Mouse (Mus musculus): ENCODE data around the gene Plekha6. TPM values are rescaled to one million over a fixed set of nuclear protein-coding genes. Genes with fewer than 3 reads are reported as not detected.

Plekha6 gene
- polyA plus RNA-seq, 1 experiment: 0.54 TPM

DNA sequence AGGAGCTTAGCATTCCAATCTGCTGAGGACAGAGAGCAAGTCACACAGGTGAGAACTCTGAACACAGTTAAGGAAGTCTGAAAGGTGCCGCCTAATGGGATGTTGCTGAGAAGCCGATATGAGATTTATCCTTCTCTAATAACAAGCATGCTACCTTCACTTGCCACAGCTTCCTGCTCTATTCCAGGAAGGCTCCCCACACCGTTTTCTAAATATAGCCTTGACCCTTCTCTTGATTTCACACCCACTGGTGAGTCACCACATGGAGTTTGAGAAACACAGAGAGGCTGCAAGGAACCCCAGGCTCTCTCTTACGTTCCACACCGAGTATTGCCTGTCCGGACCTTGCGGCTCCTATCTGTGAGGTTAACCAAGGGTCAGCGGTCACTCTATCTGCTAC, 24.7 kb downstream of the Plekha6 start:
- no peak for TF ChIP-seq GATA1 (IDR thresholded peaks at IDR 0.05; ENCODE audit: low read length)

DNA sequence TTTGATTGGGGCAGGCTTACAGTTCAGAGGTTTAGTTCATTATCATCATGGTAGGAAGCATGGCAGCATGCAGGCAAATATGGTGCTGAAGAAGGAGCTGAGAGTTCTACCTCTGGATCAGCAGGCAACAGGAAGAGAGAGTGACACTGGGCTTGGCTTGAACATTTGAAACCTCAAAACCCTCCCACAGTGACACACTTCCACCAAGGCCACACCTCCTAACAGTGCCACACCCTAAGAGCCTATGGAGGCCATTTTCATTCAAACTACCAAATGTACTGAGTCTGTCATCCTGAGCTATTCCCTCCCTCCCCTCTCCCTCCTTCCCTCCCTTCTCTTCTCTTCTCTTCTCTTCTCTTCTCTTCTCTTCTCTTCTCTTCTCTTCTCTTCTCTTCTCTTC, 25.5 kb downstream of the Plekha6 start:
- no peak for TF ChIP-seq GATA1 (IDR thresholded peaks at IDR 0.05; ENCODE audit: low read length)

DNA sequence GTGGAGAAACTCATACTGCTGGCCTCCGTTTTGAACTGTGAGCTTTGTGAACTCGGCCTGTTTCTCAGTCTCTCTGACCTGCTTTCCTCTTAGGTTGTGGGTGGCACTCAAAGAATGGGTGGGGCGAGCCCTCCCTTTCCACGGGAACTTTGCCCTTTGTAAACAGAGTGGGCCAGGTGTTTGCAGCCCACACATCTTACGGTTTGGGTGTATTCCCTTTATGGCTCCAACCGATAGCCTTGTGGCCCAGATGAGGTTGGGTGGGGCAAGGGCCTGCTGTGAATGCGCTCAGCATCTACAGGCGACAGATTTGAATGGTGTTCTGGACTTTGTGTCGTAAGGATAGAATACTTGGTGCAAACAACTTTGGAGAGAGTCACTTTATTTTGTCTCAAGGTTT, 26.5 kb downstream of the Plekha6 start:
- TF ChIP-seq GATA1 (IDR thresholded peaks at IDR 0.05; ENCODE audit: low read length): no peak

DNA sequence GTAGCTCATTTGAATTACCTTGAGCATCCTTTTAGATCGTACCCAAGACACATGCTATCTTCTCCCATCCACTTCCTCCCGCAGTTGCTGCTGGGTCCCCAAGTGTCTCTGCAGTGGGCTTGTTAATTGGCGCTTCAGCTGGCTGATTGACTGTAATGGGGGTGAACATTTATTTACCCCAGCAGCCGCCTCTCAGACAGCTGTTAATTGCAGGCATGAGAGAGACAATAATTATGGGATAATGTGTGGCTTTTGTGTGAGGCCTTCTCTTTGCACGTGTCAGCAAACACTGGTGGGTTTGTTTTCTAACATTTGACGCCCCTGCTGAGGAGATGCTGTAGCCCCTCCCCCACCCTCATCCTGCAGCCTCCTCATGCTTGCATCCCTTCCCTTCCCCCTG, 32.2 kb downstream of the Plekha6 start:
- TF ChIP-seq GATA1 (IDR thresholded peaks at IDR 0.05; ENCODE audit: low read length): no peak

DNA sequence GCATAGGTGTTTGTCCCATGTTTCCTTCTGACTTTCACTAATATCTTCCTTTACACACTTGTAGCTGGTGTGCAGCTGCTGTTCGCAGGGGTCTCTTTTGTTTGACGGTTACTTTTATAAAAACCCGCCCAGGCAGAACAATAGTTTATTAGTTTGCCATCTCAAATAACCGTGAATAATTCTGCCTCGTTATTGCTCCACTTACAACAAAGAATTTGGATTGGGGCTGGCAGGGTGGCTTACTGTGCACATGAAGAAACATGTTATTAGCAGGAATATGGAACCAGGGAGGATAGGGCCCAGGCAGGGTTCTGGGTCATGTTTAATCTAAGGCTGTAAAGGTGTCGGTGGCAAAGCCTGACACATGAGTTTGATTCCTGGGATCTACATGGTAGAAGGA, 33.3 kb downstream of the Plekha6 start:
- TF ChIP-seq GATA1 (IDR thresholded peaks at IDR 0.05; ENCODE audit: low read length): no peak

DNA sequence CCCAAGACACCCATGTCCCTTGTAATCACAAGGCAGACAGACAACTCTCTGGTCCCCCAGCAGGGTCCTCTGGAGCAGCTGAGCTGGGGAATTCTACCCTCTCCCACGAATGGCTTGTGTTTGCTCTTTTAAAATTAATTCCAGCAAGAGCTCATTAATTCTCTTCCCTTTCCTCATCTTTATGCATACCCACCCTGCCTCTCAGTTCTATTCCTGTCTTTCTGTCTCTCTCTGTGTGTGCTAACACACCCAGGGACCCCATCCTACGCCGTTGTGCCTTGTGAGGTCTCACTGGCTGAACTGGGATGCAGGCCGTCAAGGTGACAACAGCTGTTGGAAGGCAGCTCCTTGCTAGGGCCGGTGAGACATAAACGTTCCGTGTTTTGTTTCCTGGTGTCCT, 35.7 kb downstream of the Plekha6 start:
- no peak for TF ChIP-seq GATA1 (IDR thresholded peaks at IDR 0.05; ENCODE audit: low read length)

DNA sequence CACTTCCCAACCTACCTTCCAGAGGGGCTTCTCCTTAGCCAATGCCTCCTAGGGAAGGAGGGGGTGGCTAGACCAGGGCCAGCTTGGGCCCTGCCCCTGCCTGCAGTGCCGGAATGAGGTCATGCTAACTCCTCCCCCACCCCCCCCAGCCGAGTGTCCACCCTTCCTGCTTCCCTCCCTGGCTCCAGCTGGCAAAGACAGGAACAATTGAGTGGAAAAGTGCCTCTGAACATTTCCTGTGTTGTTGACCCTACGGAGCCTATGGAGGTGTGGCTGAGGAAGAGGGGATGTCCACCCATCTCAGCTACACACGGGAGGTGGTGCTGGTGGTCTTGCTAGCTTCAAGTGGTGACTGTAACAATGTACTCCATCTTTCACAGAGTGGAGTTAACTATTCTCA, 37.5 kb downstream of the Plekha6 start:
- TF ChIP-seq GATA1 (IDR thresholded peaks at IDR 0.05; ENCODE audit: low read length): no peak

DNA sequence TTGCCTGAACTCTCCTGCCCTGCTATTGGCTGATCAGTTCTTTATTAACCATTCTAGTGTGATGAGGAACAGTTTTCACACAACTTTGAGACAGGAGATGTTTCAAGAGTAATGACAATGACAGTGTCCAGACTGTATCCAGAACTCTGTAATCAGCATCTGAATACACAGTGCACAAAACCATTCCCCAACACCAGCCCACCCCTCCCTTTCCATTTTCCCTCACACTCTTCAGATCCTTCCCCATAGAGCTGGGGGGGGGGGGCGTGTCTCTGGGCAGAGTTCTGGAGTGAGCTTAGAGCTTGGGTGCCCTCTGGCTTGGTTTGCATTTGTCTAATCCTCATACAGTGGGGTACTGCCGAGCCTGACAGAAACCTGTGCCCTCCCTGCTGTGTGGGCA, 39.7 kb downstream of the Plekha6 start:
- no peak for TF ChIP-seq GATA1 (IDR thresholded peaks at IDR 0.05; ENCODE audit: low read length)

DNA sequence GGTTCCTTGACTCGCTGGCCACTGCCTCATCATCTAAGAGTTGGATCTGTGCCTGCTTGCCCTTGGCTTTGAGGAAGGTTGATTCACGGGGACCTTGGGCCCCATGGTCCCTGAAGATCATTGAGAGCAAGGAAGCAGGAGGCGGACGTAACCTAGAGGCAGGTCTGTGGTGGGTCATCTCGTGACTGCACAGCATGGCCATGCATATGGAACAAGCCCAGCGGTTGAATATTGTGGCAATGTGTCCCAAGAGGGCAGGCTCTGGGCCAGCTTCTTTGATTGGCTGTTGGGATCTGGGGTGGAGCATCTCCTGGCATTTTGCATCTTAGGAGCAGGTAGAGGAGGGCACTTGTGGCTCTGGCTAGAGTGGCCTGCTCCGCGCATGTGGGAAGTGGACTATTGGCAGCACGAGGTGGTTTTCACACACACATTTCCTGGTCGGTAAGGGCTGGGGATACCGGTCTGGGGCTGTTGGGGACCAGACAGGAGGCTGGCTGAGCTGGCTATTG, 40.4 kb downstream of the Plekha6 start:
- no peak for TF ChIP-seq GATA1 (IDR thresholded peaks at IDR 0.05; ENCODE audit: low read length)

DNA sequence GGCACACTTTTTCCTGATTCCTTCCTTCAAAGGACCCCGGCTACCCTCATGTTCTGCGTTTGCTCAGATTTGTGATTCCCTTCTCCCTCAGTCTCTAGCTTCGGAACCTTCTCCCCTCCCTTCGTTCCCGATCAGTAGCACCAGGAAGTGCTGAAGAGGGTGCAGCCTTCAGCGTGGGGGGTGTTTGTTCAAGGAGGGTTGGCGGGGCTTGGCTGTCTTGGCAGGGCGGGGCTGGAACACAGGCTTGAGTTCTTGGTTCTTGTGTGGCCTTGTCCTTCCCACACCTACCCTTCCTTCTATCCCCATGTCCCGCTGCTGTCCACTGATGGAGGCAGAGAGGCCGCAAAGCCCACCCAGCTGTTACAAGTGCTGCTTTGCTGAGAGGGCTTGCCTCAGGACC, 41.0 kb downstream of the Plekha6 start:
- no peak for TF ChIP-seq GATA1 (IDR thresholded peaks at IDR 0.05; ENCODE audit: low read length)

DNA sequence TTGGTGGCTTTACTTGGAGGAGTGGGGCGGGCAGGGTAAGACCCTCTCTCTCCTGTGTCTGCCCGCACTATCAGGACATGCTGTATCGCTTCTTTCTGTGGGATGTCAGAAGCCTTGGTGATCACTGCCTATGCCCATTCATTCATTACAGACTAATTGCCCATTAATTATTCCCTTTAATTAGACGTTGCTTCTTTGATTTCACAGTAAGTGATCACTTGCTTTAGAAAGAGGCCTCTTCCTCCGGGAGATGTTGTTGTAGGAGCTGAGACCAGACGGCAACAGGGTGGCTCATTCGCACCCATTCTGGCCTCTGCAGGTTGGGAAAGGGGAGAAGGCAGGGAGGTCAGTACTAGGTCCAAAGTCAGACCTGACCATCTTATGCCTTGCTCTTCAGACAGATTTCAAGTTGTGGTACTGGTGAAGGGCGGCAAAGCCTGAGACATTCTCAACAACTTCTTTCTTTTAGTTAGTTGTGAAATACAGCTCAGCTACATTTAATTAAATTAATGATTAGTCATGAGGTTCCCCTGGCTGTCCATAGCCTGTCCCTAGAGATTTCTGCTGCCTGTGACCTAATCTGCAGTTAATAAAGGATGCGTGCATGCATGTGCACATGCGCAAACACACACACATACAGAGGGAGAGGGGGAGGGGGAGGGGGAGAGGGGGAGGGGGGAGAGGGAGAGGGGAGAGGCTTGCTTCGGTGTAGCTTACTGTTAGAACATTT, 44.2 kb downstream of the Plekha6 start:
- TF ChIP-seq GATA1 (IDR thresholded peaks at IDR 0.05; ENCODE audit: low read length): no peak

DNA sequence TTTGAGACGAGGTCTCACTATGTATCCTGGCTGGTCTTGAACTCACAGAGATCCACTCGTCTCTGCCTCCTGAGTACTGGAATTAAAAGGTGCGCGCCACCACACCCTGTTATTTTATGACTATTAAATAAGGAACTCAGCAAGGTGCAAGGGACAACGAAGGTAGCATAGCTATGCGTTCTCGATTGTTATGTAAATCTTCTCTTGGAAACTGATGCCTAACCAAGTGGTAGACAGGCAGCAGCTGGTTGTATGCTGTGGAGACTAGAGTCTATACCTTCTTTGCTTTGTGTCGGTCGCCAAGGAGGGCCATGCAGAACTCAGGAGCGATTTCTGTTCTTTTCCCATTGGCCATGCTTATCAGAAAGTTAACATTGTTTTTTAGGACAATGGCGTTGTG, 45.0 kb downstream of the Plekha6 start:
- no peak for TF ChIP-seq GATA1 (IDR thresholded peaks at IDR 0.05; ENCODE audit: low read length)

DNA sequence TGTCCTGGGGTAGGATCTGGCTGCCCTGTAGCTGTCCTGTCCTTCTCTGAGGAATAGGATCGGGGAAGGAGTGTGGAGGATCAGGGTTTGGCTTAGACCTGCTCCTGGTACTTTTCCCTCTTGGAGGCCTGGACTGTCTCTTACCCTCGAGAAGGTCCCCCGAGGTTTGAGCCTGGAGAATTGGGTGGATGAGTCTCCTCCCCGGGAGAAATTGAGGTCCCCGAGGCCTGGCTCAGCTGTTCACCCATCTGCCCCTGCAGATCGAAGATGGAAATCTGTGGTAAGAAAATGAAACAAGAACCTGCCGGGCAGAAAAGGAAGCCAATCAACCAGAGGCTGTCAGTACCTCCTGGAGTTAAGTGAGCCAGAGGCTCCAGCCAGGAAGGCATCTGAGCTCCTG, 45.5 kb downstream of the Plekha6 start:
- TF ChIP-seq GATA1 (IDR thresholded peaks at IDR 0.05; ENCODE audit: low read length): no peak

DNA sequence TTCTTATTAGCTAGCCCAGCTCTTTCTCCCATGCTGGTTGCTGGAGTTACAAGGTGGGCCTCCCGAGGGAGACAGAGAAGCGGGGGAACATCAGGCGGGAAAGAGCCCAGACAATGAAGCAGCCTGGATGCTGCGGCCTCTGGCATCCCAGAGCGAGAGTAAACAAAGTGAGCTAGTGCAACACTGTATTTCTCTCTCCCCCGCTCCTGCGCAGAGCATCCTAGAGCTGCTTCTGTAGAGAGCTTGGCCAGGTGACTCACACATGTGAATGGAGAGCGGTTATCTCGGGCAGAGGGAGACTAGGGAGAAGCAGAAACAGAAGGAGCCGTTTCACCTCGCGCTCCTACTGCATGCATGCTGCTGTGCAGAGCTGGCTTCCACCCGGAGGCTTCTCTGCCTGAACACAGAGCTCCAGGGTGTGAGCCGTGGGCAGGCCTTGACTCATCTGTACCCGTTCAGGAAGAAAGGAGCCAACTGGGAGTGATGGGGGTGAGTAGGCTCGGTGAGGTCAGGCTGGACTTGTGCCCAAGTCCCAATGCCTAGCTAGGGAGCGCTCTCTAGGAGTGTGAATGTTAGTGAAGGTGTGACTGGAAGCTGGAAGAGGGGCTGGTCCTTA, 46.0 kb downstream of the Plekha6 start:
- TF ChIP-seq GATA1 (IDR thresholded peaks at IDR 0.05; ENCODE audit: low read length): no peak

DNA sequence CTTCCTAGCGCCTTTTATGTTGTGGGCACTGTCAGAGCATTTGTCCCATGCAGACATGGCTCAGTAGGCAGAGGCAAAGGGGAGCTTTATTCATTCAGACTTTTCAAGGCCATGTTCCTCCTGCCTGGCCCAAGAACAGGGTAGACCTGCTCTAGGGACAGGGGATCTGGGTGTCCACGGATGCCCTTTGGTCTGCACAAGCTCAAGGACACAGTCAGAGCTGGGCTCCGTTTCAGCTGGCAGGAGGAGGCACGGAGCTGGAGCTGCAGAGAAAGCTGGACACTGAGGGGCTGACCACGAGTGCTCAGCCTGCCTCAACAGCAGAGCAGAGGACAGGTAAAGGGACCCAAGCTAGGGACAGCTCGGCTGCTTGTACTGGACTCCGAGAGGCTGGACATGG, 46.8 kb downstream of the Plekha6 start:
- TF ChIP-seq GATA1 (IDR thresholded peaks at IDR 0.05; ENCODE audit: low read length): no peak

DNA sequence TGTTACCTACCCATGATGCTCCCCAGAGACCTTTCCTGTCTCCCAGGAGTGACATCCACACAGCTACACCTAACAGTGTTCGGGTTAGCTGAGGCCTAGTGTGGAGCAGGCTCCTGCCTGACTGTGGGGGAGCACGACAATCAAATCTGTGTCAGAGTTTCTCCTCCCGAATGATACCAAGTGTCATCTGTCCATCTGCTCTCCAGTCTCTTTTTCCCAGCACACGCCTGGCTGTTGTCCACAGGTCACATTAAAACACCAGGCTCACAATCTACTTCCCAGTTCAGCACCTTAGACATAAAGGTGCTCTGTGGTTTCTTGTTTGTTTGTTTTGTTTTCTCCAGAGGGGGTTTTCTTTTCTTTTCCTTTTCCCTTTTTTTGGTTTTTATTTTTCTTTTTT, 48.3 kb downstream of the Plekha6 start:
- no peak for TF ChIP-seq GATA1 (IDR thresholded peaks at IDR 0.05; ENCODE audit: low read length)

DNA sequence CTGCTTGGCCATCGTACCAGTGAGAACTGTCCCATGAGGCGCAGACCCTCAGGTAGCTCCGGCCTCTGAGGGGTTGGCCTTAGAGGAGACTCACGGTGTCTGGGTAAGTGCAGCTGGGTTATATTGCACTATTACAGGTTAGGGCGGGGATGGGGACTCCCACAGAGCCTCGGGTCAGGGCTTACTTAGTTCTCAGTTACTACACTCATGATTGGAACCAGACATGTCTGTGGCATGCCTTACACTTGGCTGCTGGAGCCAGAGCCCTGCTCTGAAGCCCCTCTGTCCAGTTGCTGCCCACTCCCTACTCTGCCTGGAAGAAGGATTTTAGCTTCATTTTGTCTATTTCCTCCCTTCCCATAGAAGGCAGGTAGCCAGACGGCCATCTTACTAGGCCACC, 49.1 kb downstream of the Plekha6 start:
- TF ChIP-seq GATA1 (IDR thresholded peaks at IDR 0.05; ENCODE audit: low read length): no peak
